Mouse (Mus musculus): ENCODE measurements around the gene Lrrc74b. TPM values are rescaled to one million over a fixed set of nuclear protein-coding genes. Genes with fewer than 3 reads are reported as not detected.
"Not testable (repeated sequence)": the region's sequence is repeated elsewhere in the genome, so short reads cannot be mapped to it uniquely, and the experiment has no call there.

Lrrc74b gene
- total RNA-seq (2021), result under 1 TPM; 0.92 to 0.94 TPM
- long read RNA-seq, partial matches to known transcripts, result 0 of 1 reads
- long read RNA-seq, other reads (novel, unspliced or antisense), result 1 of 1 reads

- DNase-seq (ENCODE audit: low spot score in 2 of 2), result no peak
These were observed at the start of gene Lrrc74b for GRCm38 (mm10) chr16:17561128-17561750. TSS of gene Lrrc74b (minus strand) at chr16:17561247.

GRCm38 (mm10) chr16:17605684-17606083, 44.6 kb upstream of the Lrrc74b start:
- no peak for DNase-seq (ENCODE audit: low spot score in 2 of 2)

GRCm38 (mm10) chr16:17604941-17605340, 43.9 kb upstream of the Lrrc74b start:
- no peak for DNase-seq (ENCODE audit: low spot score in 2 of 2)

DNA sequence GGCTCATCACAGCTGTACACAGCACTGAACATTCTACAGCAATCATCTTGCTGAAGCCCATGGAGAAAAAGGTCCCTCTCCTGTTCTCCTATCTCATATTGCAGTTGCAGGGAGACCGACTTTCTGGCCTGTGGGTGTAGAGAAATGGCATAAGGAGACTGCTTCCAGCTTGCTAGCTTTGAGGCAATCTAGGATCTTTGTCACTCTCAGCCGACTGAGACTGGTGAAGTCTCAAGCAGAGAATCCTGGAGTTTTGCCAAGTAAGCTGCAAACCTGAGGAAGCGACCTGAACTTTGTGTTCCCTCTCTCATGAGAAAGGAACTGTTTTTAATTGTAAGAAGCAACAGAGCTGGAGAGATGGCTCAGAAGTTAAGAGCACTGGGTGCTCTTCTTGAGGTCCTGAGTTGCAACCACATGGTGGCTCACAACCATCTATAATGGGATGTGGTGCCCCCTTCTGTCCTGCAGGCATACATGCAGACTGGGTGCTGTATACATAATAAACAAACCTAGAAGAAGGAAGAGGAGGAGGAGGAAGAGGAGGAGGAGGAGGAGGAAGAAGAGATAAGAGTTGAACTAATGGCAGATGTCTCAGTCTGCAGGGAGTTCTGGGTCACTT, 40.0 kb upstream of the Lrrc74b start:
- DNase-seq (ENCODE audit: low spot score in 2 of 2), result no peak

- DNase-seq (ENCODE audit: low spot score in 2 of 2), result no peak
These were observed 29.7 kb upstream of the Lrrc74b start for GRCm38 (mm10) chr16:17590731-17591130.

- DNase-seq (ENCODE audit: low spot score in 2 of 2), result no peak
These were observed 23.5 kb upstream of the Lrrc74b start for GRCm38 (mm10) chr16:17584555-17584954.

DNA sequence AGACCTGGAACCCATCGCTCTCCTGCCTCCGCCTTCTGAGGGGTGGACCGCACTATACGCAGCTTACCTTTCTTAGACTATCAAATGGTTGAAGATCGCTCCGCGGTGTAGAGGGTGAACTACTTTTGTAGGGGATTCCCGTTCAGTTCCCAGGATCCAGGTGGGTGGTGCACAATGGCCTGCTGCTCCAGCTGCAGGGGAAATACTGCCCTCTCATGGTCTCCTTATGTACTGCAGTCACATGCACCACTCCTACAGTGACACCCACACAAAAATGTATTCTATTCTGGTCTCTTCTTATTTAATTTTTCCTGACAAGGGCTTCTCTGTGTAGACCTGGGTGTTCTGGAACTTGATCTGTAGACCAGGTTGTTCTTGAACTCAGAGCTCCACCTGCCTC, 22.0 kb upstream of the Lrrc74b start, which contains the start of gene Slc7a4:
Gene Slc7a4, minus strand, starts transcription at position 151 of the 400 bp plus-strand sequence.
- DNase-seq (ENCODE audit: low spot score in 2 of 2), result no peak

- no peak for DNase-seq (ENCODE audit: low spot score in 2 of 2)
These were observed 15.8 kb upstream of the Lrrc74b start for GRCm38 (mm10) chr16:17576825-17577215.

DNA sequence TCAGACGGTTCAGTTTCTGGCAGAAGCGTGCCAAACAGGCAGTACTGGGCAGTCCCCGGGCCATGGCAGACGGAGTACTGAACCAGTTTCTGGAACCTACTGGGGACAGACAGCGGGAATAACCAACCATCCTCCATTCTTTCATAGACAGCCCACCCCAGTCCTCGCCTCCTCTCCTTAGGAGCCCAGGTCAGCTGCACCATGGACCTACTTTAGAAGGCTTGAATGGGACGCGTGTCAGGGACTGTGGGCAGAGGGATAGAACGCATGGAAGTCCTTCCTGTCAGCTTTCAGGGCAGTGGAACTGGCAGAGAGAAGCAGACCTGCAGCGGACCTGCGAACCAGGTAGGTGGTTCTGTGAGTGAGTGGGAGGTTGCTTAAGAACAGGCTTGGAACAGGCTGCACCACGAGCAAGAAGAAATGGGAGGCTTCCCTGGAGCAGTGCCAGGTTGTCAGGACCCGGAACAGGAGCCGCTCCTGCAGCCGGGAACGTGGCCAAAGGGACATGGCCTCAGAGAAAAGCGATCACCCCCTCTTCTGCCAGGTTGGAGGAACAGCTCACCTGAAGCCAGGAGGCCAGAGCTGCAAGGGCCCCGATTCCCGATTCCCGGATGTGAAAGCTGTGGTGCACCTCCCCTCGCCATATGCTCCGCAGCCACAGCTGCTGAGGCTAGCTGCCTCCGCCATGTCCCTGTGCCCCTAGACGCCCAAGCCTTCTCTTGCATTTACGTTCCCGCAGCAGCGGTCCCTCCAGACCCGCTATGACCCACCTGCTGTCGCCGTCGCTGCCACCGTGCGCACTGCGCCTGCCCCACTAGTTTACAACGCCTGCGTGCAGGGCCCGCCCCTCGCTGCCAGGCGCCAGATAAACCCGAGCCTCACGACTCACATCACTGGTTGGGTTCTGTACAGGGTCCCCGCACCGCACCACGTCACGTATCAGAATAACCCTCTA, 15.1 kb upstream of the Lrrc74b start:
- DNase-seq (ENCODE audit: low spot score in 2 of 2), result peak; percentile 67 to 86

DNA sequence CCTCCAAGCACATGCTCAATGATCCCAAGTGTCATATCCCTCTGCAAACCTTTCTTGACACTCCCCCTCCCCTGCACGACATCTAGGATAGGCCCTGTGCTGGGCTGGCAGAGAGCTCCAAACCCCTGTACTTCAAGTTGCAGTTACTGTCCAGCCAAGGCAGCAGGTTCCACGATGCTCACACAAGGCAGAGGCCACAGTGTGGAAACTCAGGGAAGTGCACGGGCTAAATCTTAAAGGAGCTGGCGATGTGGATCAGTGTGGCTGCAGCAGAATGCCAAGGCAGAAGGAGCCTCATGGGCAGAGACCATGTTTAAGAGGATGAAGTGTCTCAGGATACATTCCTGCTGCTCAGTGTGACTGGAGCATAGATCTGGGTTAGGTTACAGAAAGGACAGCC, 5.1 kb upstream of the Lrrc74b start:
- no peak for DNase-seq (ENCODE audit: low spot score in 2 of 2)

DNA sequence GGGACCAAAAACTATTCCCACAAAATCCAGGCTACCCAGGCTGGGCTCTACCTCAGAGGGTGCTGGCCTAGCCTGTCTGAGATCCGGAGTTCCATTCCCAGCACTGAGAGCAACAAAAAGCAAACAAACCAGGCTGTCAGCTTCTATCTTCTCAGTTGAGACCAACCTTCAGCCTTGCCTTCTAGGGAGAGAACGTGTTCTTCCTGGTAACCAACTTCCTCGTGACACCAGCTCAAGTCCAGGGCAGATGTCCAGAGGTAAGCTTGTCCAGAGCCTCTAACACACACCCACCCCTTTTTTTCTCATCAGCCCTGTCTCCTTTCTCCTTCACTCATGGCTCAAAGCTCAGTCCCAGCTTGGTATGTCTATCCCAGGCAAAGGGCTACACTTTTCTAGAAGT, 3.7 kb upstream of the Lrrc74b start:
- DNase-seq (ENCODE audit: low spot score in 2 of 2), result no peak

DNA sequence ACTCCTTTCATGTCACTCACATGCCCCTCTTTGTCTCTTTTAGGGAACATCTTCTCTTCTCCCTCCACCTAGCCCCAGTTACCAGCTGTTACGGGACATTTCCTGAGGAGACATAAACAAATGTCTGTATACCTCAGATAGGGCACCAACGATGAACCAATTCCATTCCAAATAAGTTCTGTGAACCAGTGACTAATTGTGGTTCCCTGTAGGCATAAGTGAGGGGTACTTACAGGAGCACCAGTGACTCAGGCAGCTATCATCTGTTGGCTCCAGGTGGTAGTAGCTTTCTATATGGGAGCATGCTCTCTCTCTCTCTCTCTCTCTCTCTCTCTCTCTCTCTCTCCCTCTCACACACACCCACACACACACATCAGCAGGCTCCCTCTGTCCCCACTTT, 3.2 kb upstream of the Lrrc74b start:
- DNase-seq (ENCODE audit: low spot score in 2 of 2), result no peak

DNA sequence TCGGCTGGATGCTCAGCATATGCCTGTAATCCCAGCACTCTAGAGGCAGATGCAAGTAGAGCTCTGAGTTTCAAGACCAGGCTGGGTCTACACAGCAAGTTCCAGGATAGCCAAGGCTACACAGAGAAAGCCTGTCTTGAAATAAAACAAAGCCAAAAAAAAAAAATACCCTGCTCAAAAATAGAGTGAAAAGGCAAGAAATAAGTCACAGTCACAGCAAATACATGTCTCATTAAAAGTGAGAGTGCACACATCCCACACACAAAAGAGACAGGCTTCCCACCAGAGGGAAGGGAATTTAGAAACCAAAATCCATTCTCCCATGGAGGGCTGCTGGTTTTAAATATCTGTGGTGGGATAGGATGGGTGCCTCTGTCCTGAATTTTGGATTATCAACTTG, 2.5 kb upstream of the Lrrc74b start:
- DNase-seq (ENCODE audit: low spot score in 2 of 2), result no peak

DNA sequence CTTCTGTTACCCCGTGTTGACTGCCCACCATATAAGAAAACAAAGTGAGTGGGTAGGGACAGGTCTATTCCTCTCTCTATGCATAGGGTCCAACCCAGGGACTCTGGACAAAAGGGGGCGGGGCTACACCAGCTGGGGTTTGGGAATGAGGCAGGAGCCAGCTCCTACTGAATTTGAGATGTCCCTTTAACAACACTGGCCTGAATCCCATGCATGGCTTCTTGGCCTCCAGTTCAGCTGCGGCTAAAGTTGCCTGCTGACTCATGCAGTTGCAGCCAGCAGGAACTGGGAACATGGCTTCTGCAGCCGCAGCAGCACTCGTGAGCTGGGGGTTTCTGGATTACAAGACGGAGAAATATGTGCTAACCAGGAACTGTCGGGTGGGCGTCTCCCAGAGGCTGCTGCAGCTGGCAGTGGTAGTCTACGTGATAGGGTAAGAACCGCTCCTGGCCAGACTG, 733 bp upstream of the Lrrc74b start, which contains the start of gene P2rx6:
Gene P2rx6, plus strand, starts transcription at position 135 of the 458 bp plus-strand sequence.
- DNase-seq (ENCODE audit: low spot score in 2 of 2), result no peak

DNA sequence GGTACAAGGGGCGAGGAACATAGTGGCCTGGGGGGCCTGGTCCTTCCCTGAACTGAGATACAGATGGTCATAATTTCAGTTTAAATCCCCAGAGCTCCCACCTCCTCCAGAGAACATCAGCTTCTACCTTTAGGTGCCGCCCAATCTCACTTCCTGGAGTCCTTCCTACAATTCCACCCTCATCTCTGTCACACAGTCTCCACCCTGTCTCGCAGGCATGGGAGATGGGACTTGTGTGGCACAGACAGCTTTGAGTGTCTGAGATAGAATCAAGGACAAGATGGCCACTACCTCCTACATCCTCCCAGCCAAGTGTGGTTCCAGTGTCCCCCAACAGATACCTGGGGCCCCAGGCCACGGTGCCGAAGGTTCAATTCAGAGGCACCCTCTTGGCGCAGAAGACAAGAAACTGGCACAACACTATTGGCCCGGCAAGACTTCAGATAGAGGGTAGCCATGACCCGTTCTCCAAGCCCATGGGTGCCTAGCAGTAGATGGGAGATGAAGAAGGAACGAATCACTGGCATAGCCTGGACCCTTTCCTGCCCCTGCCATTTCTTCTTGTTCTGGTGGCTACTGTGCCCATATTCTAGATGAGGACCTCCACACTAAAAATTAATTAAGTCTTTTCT, 1.5 kb downstream of the Lrrc74b start:
- no peak for DNase-seq (ENCODE audit: low spot score in 2 of 2)

DNA sequence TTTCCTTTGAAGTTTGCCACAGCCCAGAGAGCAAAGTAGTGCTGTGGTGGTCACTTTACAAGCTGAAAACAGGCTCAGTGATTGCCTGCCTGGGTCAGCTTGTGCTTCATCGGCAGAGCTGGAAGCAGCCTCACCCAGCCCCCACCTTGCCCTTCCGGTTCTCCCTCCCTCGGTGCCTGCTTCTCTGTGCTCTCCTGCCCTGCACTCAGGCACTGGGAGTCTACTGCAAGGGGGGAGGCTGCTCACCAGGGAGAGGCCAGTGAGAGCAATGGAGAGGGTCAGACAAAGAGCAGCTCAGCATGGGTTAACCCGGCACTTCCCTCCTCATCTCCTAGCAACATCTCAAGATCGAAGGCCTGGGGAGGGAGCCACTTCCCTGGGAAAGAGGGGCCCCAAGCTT, 2.2 kb downstream of the Lrrc74b start:
- no peak for DNase-seq (ENCODE audit: low spot score in 2 of 2)

GRCm38 (mm10) chr16:17557947-17558480, 3.0 kb downstream of the Lrrc74b start:
- DNase-seq (ENCODE audit: low spot score in 2 of 2), result peak; percentile 72 to 89

GRCm38 (mm10) chr16:17556907-17557306, 4.1 kb downstream of the Lrrc74b start:
- DNase-seq (ENCODE audit: low spot score in 2 of 2), result no peak

DNA sequence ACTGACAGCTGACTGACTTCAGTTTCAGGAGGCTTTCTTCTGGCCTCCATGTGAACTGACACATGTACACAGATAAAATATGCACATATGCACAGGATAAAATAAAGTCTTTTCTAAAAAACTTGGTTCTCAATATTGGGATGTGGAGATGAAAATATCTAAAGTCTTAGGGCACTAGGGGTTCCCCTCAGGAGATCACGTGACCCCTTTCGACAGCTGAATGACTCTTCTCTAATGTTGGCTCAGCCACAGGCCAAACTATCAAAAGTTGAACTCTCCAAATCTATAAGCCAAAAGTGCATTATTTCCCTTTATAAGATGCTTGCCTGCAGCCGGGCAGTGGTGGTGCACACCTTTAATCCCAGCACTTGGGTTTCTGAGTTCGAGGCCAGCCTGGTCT, 4.9 kb downstream of the Lrrc74b start:
- no peak for DNase-seq (ENCODE audit: low spot score in 2 of 2)

GRCm38 (mm10) chr16:17554702-17555101, 6.3 kb downstream of the Lrrc74b start:
- not testable (repeated sequence) for DNase-seq (ENCODE audit: low spot score in 2 of 2)
